Mouse (Mus musculus): ENCODE measurements around the gene Polr2j. TPM values are rescaled to one million over a fixed set of nuclear protein-coding genes. Genes with fewer than 3 reads are reported as not detected.

The Polr2j gene
- 171 TPM for polyA plus RNA-seq (2017; shearing (Covaris generic))

GRCm38 (mm10) chr5:136115891-136116783 lies at the start of gene Polr2j:
Polr2j (plus strand) TSS chr5:136116631.

GRCm38 (mm10) chr5:136083669-136084107 lies 32.7 kb upstream of the Polr2j start, which contains the start of gene Rasa4:
Rasa4 (plus strand) TSS chr5:136083916.

DNA sequence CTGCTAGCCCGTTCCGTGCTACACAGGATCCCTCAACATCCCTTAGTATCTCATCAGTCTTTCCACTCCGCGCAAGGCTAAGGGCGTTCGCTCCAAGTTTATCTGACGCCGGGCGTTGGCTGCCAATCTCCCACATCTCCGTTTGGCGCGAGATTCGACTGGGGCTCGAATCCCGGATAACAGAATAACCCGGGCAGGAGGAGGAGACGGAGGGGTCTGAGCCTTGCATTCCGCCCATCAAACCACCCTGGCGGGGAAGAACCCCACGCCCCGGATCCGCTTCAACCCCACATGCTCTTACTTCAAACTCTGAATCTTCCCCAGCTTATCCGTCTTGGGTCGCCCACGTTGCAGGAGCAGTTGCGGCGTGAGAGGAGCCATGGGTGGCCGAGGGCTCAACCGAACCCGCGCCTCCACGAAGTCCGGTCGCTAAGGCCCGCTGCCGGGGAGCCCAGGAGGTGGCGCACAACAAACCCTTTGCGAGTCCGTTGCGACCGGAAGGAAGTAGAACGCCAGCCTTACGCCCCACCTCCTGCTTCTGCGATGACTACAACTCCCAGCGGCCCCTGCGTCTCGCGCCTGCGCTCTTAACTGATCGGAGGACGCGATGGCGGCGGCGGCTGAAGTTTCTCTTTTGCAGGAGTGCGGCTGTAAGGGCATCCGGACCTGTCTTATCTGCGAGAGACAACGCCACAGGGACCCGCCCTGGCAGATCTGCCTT lies 19.3 kb downstream of the Polr2j start, which contains the start of the genes Lrwd1 and Alkbh4:
Lrwd1 (minus strand) TSS at position 504 of the 721 bp plus-strand sequence.
Alkbh4 (plus strand) TSS at position 576 of the 721 bp plus-strand sequence.

GRCm38 (mm10) chr5:136170512-136171362 lies 54.3 kb downstream of the Polr2j start, which contains the start of gene Orai2:
Orai2 (minus strand) TSS chr5:136170713.

Other genes starting within 250 kb of the Polr2j start
- 1.6 TPM for gene Hspb1, start 228.7 kb upstream of the Polr2j start, polyA plus RNA-seq (2017; shearing (Covaris generic))
- gene Ywhag, start 182.0 kb upstream of the Polr2j start, polyA plus RNA-seq (2017; shearing (Covaris generic)): 65.2 TPM
- 1.1 TPM for gene Ssc4d, start 142.1 kb upstream of the Polr2j start, polyA plus RNA-seq (2017; shearing (Covaris generic))
- gene Zp3, start 136.5 kb upstream of the Polr2j start, polyA plus RNA-seq (2017; shearing (Covaris generic)): not detected
- 25.0 TPM for gene Dtx2, start 121.8 kb upstream of the Polr2j start, polyA plus RNA-seq (2017; shearing (Covaris generic))
- not detected for gene Upk3b, start 78.1 kb upstream of the Polr2j start, polyA plus RNA-seq (2017; shearing (Covaris generic))
- not detected for gene Upk3bl, start 62.1 kb upstream of the Polr2j start, polyA plus RNA-seq (2017; shearing (Covaris generic))
- 2.5 TPM for gene Rasa4, start 32.7 kb upstream of the Polr2j start, polyA plus RNA-seq (2017; shearing (Covaris generic))
- gene Lrwd1, start 19.4 kb downstream of the Polr2j start, polyA plus RNA-seq (2017; shearing (Covaris generic)): 62.9 TPM
- gene Alkbh4, start 19.5 kb downstream of the Polr2j start, polyA plus RNA-seq (2017; shearing (Covaris generic)): 81.7 TPM
- gene Orai2, start 54.1 kb downstream of the Polr2j start, polyA plus RNA-seq (2017; shearing (Covaris generic)): 94.8 TPM
- 43.9 TPM for gene Prkrip1, start 82.3 kb downstream of the Polr2j start, polyA plus RNA-seq (2017; shearing (Covaris generic))
- gene Sh2b2, start 129.9 kb downstream of the Polr2j start, polyA plus RNA-seq (2017; shearing (Covaris generic)): 0.17 TPM